Mouse (Mus musculus): ENCODE data around the gene Rccd1. TPM values are rescaled to one million over a fixed set of nuclear protein-coding genes. Genes with fewer than 3 reads are reported as not detected.

Rccd1 gene
- polyA plus RNA-seq, 1 experiment from 2014 or later = 16.2 TPM

DNA sequence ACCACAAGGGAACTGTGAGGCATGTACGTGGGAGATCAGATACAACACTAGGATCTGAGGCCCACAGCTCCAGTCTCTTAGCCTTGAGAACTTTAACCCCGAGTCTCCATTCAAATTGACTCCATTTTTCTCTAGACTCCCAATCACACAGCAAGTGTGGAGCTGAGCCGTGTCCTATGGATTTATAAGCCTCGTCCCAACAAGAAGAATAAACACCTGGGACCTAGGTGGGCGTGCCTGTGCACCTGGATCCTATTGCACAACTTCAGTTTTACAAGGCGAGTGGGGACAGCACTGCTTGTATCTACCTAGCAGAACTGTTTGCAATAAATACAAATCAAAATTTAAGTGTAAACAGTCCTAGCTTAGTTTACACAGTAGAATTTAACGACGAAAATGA lies 918 bp downstream of the Rccd1 start:
- Histone ChIP-seq H3K4me1 (peaks cover 24% of the 10 kb centered on the region), H3K36me3 (ENCODE audit: poor library complexity, severe bottlenecking) (peaks cover 63% of the 10 kb centered on the region), H3K9ac (peak overlapping the region; percentile 78), H3K27ac (peak overlapping the region; percentile 84; the same call in 1 of the 2 replicates), H3K4me3 (peak overlapping the region; percentile 64), H3K4me2 (peak overlapping the region; percentile 70), H3K9me3 (replicated peaks) (no peaks in the 10 kb centered on the region), H3K27me3 (no peaks in the 10 kb centered on the region)
- 17% methylated on average over 8 of the region's 8 CpGs for WGBS
- no peak for ATAC-seq

DNA sequence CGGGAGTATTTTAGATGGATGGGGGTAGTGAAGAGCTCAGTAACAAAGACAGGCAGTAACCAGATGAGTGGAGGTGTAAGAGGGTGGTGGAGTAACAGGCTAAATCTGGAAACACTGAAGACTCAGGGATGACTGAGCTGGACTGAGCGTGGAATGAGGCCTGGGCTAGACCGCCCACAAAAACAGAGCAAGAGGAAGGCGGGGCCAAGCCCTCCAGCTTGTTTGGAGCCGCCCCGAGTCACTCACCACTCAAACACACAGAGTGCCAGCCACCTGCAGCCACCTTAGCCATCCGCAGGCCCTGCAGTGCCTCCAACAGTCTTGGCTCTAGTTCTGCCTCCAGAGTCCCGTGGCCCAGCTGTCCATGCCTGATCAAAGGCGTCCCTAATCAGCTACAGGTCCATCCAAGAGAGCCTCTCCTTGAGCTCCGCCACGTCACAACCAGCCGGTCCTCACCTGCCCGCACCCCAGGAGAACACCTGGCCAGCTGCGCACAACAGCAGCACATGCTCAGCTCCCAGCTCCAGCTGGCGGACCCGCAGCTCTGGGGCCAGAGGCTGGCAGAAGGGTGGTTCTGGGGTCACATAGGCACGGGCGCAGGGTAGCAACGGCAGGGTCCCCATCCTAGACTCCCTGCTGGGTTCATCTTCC lies 4.3 kb downstream of the Rccd1 start:
- Histone ChIP-seq H3K27me3 (no peaks in the 10 kb centered on the region), H3K36me3 (ENCODE audit: poor library complexity, severe bottlenecking) (peaks cover 56% of the 10 kb centered on the region), H3K9me3 (replicated peaks) (no peaks in the 10 kb centered on the region), H3K27ac (no peak overlapping the region), H3K4me1 (peaks cover 20% of the 10 kb centered on the region), H3K9ac (no peak overlapping the region), H3K4me3 (no peak overlapping the region), H3K4me2 (no peak overlapping the region)
- ATAC-seq = no peak
- WGBS = 81% methylated on average over 19 of the region's 19 CpGs

DNA sequence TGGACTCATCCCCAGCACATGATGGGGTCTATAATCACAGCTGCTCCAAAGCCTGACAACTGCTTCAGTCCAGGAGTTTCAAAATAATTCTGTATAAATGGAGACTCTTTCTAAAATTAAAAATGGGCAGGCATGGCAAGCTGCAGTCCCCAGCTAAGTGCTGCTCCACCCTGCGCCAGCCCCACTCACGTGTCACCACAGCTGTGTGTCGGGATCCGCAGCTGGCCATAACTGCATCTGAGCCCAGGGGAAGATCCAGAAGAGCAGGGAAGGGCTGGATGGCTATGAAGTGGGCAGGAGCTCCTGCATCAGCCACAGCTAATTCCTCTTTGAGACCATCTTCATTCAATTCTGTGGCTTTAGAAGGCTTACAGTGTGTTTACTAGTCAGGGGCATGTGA lies 5.6 kb downstream of the Rccd1 start:
- Histone ChIP-seq H3K9me3 (replicated peaks) (no peaks in the 10 kb centered on the region), H3K27me3 (no peaks in the 10 kb centered on the region), H3K9ac (no peak overlapping the region), H3K4me1 (peaks cover 18% of the 10 kb centered on the region), H3K4me2 (no peak overlapping the region), H3K36me3 (ENCODE audit: poor library complexity, severe bottlenecking) (peaks cover 68% of the 10 kb centered on the region), H3K27ac (no peak overlapping the region), H3K4me3 (no peak overlapping the region)
- no peak for ATAC-seq
- WGBS = 90% methylated on average over 4 of the region's 4 CpGs

DNA sequence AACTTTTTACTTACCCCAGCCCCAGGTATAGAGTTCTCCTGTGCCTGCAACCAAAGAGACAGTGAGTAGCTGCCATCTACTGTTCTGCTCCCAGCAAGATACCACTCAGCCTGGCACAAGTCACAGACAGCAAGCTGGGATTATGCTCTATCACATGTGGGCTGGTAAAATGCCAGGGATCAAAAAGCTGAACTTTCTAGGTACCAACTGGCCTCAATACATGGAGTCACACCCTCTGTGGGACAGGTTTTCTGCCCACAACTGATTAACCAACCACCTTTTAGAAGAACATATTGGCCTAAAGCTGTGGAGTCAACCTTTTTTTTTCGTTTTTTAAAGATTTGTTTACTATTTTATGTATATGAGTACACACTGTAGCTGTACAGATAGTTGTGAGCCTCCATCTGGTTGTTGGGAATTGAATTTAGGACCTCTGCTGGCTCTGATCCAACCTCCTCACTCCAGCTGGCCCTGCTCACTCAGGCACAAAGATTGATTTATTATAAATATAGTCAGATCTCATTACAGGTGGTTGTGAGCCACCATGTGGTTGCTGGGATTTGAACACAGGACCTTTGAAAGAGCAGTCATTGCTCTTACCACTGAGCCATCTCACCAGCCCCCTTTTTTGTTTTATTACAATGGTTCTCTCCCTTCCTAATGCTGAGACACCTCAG lies 6.7 kb downstream of the Rccd1 start:
- no peak for ATAC-seq
- H3K9me3 ChIP-seq (replicated peaks) = no peaks in the 10 kb centered on the region

DNA sequence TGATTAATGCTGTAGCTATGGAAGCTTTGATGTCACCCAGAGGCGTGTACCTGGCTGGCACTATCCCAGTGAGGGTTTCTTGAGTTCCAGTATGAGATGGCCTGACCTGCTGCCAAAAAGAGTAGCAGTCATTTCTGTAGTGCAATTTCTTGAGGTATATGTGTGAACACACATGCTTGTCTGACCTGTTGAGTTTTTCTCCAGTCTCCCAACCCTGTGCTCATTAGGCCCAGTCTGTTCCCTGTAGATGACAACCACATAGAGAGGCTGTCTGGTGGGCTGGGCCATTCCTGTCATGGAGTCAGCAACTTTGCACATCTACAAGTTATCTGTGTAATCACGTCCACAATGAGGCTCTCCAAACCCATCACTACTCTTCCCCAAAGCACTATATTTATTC lies 8.5 kb downstream of the Rccd1 start:
- peaks cover 92% of the 10 kb centered on the region for H3K36me3 ChIP-seq (ENCODE audit: poor library complexity, severe bottlenecking)
- no peak overlapping the region for H3K4me2 ChIP-seq
- no peak for ATAC-seq
- no peak overlapping the region for H3K9ac ChIP-seq
- no peak overlapping the region for H3K4me3 ChIP-seq
- H3K9me3 ChIP-seq (replicated peaks) = no peaks in the 10 kb centered on the region
- no peak overlapping the region for H3K27ac ChIP-seq
- H3K4me1 ChIP-seq = no peaks in the 10 kb centered on the region
- H3K27me3 ChIP-seq = no peaks in the 10 kb centered on the region
- WGBS = 86% methylated on average over 2 of the region's 2 CpGs

More for the DNA sequence above, 6.7 kb downstream of the Rccd1 start:
- peaks cover 79% of the 10 kb centered on the region for H3K36me3 ChIP-seq (ENCODE audit: poor library complexity, severe bottlenecking)
- H3K4me2 ChIP-seq = no peak overlapping the region
- WGBS = 66% methylated on average over 1 of the region's 1 CpGs
- no peak overlapping the region for H3K9ac ChIP-seq
- H3K27me3 ChIP-seq = no peaks in the 10 kb centered on the region
- no peak overlapping the region for H3K27ac ChIP-seq
- no peak overlapping the region for H3K4me3 ChIP-seq
- H3K4me1 ChIP-seq = peaks cover 7% of the 10 kb centered on the region

DNA sequence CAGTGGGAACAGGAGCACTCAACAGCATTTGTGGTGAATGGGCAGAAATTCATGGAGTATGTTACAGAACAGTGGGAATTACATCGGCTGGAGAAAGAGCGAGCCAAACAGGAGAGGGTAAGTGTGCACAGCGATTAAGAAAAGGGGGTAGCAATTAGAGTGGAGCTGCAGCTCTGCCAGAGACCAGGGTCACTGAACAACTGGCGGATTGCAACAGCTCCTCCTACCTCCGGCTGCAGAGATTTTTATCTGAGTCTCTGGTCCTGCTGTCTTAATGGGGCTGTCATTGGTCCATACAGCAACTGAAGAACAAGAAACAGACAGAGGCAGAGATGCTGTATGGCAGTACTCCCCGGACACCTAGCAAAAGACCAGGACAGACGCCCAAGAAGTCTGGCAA lies 13.5 kb downstream of the Rccd1 start:
- H3K4me1 ChIP-seq = no peaks in the 10 kb centered on the region
- H3K36me3 ChIP-seq (ENCODE audit: poor library complexity, severe bottlenecking) = peaks cover 97% of the 10 kb centered on the region
- no peak overlapping the region for H3K9ac ChIP-seq
- ATAC-seq = no peak
- no peaks in the 10 kb centered on the region for H3K27me3 ChIP-seq
- no peaks in the 10 kb centered on the region for H3K9me3 ChIP-seq (replicated peaks)
- no peak overlapping the region for H3K4me3 ChIP-seq
- H3K27ac ChIP-seq = no peak overlapping the region
- 82% methylated on average over 7 of the region's 7 CpGs for WGBS
- no peak overlapping the region for H3K4me2 ChIP-seq

DNA sequence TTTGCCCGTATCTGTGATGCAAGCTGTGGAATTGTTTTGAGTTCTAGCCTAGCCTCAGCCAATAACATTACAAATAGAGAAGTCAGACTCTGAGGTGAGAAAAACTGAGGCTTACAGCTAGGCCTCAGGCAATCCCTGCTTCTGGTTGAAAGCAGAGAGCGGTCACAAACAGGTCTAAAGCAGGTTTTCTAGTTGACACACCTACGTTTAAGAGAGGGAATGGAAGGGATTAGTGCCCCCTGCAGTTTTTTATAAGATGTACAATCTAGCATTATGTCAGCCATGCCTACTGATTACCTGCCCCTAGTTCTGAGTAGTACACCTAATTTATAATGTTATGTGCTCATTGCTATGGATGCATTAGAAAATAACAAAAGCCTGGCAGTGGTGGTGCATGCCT lies 16.5 kb downstream of the Rccd1 start:
- Histone ChIP-seq H3K9ac (no peak overlapping the region), H3K27me3 (no peaks in the 10 kb centered on the region), H3K4me2 (no peak overlapping the region), H3K9me3 (replicated peaks) (no peaks in the 10 kb centered on the region), H3K27ac (no peak overlapping the region), H3K4me1 (no peaks in the 10 kb centered on the region), H3K4me3 (no peak overlapping the region), H3K36me3 (ENCODE audit: poor library complexity, severe bottlenecking) (peaks cover 95% of the 10 kb centered on the region)
- no peak for ATAC-seq
- 75% methylated on average over 3 of the region's 3 CpGs for WGBS

DNA sequence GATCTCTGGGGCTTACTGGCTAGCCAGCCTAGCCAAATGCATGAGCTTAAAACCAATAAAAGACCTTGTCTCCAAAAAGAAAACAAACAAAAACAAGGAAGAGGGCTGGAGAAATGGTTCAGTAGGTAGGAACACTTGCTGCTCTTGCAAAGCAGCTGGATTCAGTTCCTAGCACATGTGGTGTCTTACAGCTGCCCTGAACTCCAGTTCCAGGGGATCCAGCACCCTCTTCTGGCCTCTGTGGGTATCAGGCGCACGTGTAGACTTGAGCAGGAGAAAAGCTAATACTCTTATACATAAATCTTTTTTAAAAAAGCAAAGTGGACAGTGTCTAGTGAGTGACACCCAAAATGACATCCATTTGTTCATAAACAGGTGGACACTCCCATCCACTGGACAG lies 22.7 kb downstream of the Rccd1 start:
- Histone ChIP-seq H3K9me3 (replicated peaks) (no peaks in the 10 kb centered on the region), H3K27ac (no peak overlapping the region), H3K36me3 (ENCODE audit: poor library complexity, severe bottlenecking) (peaks cover 66% of the 10 kb centered on the region), H3K4me1 (peaks cover 14% of the 10 kb centered on the region), H3K27me3 (no peaks in the 10 kb centered on the region), H3K9ac (no peak overlapping the region), H3K4me2 (no peak overlapping the region), H3K4me3 (no peak overlapping the region)
- 80% methylated on average over 2 of the region's 2 CpGs for WGBS
- no peak for ATAC-seq

DNA sequence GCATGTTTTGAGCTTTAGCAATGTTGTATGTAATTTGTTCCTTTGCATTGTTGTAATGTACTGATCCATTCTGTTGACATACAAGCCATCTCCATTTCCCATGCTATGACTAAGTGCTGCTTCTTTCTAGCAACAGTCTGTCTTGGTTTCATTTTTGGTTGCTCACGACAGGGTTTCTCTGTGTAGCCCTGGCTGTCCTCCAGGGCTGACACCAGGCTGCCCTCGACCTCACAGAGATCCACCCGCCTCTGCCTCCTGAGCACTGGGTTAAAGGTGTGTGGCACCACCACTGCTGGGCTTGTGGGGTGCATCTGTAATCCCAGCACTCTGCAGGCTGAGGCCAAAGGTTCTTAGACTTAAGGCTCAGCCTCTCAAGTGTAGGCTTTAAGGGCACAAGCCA lies 24.7 kb downstream of the Rccd1 start:
- H3K4me3 ChIP-seq = no peak overlapping the region
- no peak overlapping the region; the same call in 1 of the 2 replicates for H3K9ac ChIP-seq
- WGBS = 91% methylated on average over 3 of the region's 3 CpGs
- no peak for ATAC-seq
- H3K36me3 ChIP-seq (ENCODE audit: poor library complexity, severe bottlenecking) = peaks cover 46% of the 10 kb centered on the region
- H3K27ac ChIP-seq = no peak overlapping the region
- H3K4me2 ChIP-seq = no peak overlapping the region
- no peaks in the 10 kb centered on the region for H3K9me3 ChIP-seq (replicated peaks)
- H3K27me3 ChIP-seq = no peaks in the 10 kb centered on the region
- H3K4me1 ChIP-seq = peaks cover 28% of the 10 kb centered on the region

DNA sequence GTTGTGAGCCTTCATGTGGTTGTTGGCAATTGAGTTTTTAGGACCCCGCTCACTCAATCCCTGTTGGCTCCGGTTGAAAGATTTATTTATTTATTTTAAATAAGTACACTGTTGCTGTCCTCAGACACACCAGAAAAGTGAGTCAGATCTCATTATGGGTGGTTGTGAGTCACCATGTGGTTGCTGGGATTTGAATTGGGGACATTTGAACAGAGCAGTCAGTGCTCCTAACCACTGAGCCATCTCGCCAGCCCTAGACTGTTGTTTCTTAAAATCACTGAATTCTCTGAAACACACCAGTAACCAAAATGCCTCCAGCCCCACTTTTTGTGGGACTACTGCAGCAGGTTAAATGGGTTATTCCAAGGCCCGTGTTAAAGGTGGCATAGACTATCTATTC lies 25.5 kb downstream of the Rccd1 start:
- no peaks in the 10 kb centered on the region for H3K9me3 ChIP-seq (replicated peaks)
- H3K4me2 ChIP-seq = no peak overlapping the region
- peaks cover 28% of the 10 kb centered on the region for H3K4me1 ChIP-seq
- no peaks in the 10 kb centered on the region for H3K27me3 ChIP-seq
- H3K9ac ChIP-seq = no peak overlapping the region
- H3K27ac ChIP-seq = no peak overlapping the region
- no peak overlapping the region for H3K4me3 ChIP-seq
- WGBS = 94% methylated on average over 4 of the region's 4 CpGs
- peaks cover 38% of the 10 kb centered on the region for H3K36me3 ChIP-seq (ENCODE audit: poor library complexity, severe bottlenecking)
- no peak for ATAC-seq

DNA sequence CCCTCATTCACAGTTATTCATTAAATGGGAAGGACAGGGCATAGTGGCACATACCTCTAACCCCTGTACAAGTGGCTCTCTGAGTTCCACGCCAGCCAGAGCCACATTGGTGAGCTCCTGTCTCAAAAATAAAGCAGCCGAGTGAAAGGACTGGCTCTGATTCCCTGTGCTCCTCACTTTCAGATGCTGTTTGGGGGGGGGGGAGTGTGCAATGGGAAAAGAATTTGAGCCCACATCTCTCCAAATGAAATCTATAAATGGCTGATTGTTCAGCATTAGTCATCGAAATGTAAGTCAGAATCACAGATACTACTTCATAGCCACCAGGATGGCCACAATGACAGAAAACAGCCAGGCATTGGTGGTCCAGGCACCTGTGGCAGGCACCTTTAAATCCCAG lies 27.2 kb downstream of the Rccd1 start:
- H3K27me3 ChIP-seq = no peaks in the 10 kb centered on the region
- H3K4me3 ChIP-seq = no peak overlapping the region; the same call in 1 of the 2 replicates
- H3K9me3 ChIP-seq (replicated peaks) = no peaks in the 10 kb centered on the region
- peaks cover 25% of the 10 kb centered on the region for H3K36me3 ChIP-seq (ENCODE audit: poor library complexity, severe bottlenecking)
- no peak overlapping the region; the same call in 1 of the 2 replicates for H3K9ac ChIP-seq
- peak overlapping the region; percentile 86 for H3K4me2 ChIP-seq
- H3K4me1 ChIP-seq = peaks cover 28% of the 10 kb centered on the region
- 76% methylated on average over 3 of the region's 3 CpGs for WGBS
- no peak overlapping the region for H3K27ac ChIP-seq
- ATAC-seq = no peak

DNA sequence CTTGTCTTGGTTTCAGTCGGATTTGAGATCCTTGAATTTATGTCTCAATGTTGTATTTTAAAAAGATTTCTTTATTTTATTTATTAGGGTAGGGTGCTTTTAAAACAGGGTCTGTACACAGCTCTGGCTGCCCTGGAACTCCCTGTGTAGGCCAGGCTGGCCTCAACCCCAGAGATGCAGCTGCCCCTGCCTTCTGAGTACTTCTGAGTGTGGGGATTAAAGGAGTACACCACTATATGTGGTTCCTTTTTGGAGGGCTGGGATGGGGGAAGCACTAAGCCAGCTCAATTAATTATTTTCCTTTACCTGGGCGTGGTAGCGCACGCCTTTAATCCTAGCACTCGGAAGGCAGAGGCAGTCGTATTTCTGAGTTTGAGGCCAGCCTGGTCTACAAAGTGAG lies 27.8 kb downstream of the Rccd1 start:
- no peaks in the 10 kb centered on the region for H3K9me3 ChIP-seq (replicated peaks)
- no peaks in the 10 kb centered on the region for H3K27me3 ChIP-seq
- H3K27ac ChIP-seq = no peak overlapping the region
- ATAC-seq = no peak
- H3K4me3 ChIP-seq = peak overlapping the region; percentile 86
- H3K4me2 ChIP-seq = peak overlapping the region; percentile 86
- H3K4me1 ChIP-seq = peaks cover 28% of the 10 kb centered on the region
- WGBS = 91% methylated on average over 6 of the region's 6 CpGs
- 0 out of 2 replicates have a peak overlapping the region, but pooled peaks have one; percentile 9 for H3K9ac ChIP-seq
- H3K36me3 ChIP-seq (ENCODE audit: poor library complexity, severe bottlenecking) = peaks cover 20% of the 10 kb centered on the region

Data from forebrain, embryonic 13.5 days (tissue).